Mouse (Mus musculus) embryonic facial prominence, embryonic 10.5 days (tissue): ENCODE data around the gene Trappc2l. TPM values are rescaled to one million over a fixed set of nuclear protein-coding genes. Genes with fewer than 3 reads are reported as not detected.

Experiments used
- DNase-seq: peaks from one replicate; pipeline ENCODE4 v3.0.0-alpha.2; 2017; ENCODE audit warnings: low spot score
- H3K27ac ChIP-seq: fragments of 300-500 bp; sonication (generic); replicated peaks from 2 replicates; pipeline ENCODE4 v1.5.1; 2016; ENCODE audit warnings: mild to moderate bottlenecking
- H3K27me3 ChIP-seq: fragments of 300-500 bp; sonication (generic); replicated peaks from 2 replicates; pipeline ENCODE4 v1.6.1; 2016; ENCODE audit warnings: low read depth, mild to moderate bottlenecking; ENCODE audit not compliant: poor library complexity, severe bottlenecking
- H3K36me3 ChIP-seq: fragments of 300-500 bp; sonication (generic); replicated peaks from 2 replicates; pipeline ENCODE4 v1.6.1; 2016; ENCODE audit warnings: mild to moderate bottlenecking, moderate library complexity
- H3K4me1 ChIP-seq: fragments of 300-500 bp; sonication (generic); 2 replicates; pipeline ENCODE4 v1.6.1; 2016
- H3K4me3 ChIP-seq: fragments of 300-500 bp; sonication (generic); 2 replicates; pipeline ENCODE4 v1.5.1; 2016; ENCODE audit warnings: mild to moderate bottlenecking, moderate library complexity
- H3K9me3 ChIP-seq: fragments of 300-500 bp; sonication (generic); 2 replicates; pipeline ENCODE4 v1.6.1; 2016; ENCODE audit warnings: mild to moderate bottlenecking
- WGBS: fragments of 180-500 bp; shearing (Covaris S2); methylation state at CpG from one replicate; pipeline ENCODE4 v1.1.7; 2016; 5-methylcytosine and 5-hydroxymethylcytosine counted together
- polyA plus RNA-seq: library from polyadenylated mRNA; unstranded; fragments of >200 nt; fragmentation: Nextera tagmentation; extraction: Ambion mirVana; gene quantifications from 2 replicates; pipeline ENCODE4 v1.2.1, GENCODE M21; 2016

Gene Trappc2l
- polyA plus RNA-seq: 49.6 and 54.9 TPM in 2 replicates

GRCm38 (mm10) chr8:122611295-122612133 is at the start of gene Trappc2l, which contains the start of gene Galns:
Trappc2l (plus strand) TSS chr8:122611640.
Galns (minus strand) TSS chr8:122611463.
- under 1% methylated on average over 57 of the region's 57 CpGs for WGBS
- peak within 1 kb of the TSS; percentile 87 for H3K27ac ChIP-seq

GRCm38 (mm10) chr8:122564363-122565352 is 46.8 kb upstream of the Trappc2l start:
- Histone ChIP-seq H3K27ac (no peak overlapping the region), H3K27me3 (no peaks in the 10 kb centered on the region), H3K36me3 (peaks cover 17% of the 10 kb centered on the region), H3K9me3 (no peaks in the 10 kb centered on the region), H3K4me3 (no peak overlapping the region), H3K4me1 (peaks cover 29% of the 10 kb centered on the region)
- DNase-seq: no peak
- WGBS: 88% methylated on average over 25 of the region's 25 CpGs

More at GRCm38 (mm10) chr8:122611295-122612133, at the start of gene Trappc2l, which contains the start of gene Galns:
- Histone ChIP-seq H3K36me3 (peaks cover 17% of the 10 kb centered on the region), H3K4me1 (peaks cover 35% of the 10 kb centered on the region), H3K9me3 (no peaks in the 10 kb centered on the region), H3K4me3 (peak within 1 kb of the TSS; percentile 82), H3K27me3 (no peaks in the 10 kb centered on the region)
- DNase-seq: peak; percentile 98

- Histone ChIP-seq H3K27me3 (no peaks in the 10 kb centered on the region), H3K27ac (peak overlapping the region; percentile 96), H3K9me3 (no peaks in the 10 kb centered on the region), H3K36me3 (peaks cover 38% of the 10 kb centered on the region), H3K4me1 (peaks cover 38% of the 10 kb centered on the region), H3K4me3 (peak overlapping the region; percentile 82)
- no peak for DNase-seq
- WGBS: 40% methylated on average over 6 of the region's 6 CpGs
Observed at GRCm38 (mm10) chr8:122566766-122567165, 44.7 kb upstream of the Trappc2l start.

- H3K4me3 ChIP-seq: peak within 1 kb of the TSS; percentile 82
- WGBS: under 1% methylated on average over 62 of the region's 62 CpGs
- H3K9me3 ChIP-seq: no peaks in the 10 kb centered on the region
- no peaks in the 10 kb centered on the region for H3K27me3 ChIP-seq
- peak; percentile 98 for DNase-seq
- H3K27ac ChIP-seq: peak within 1 kb of the TSS; percentile 96
- peaks cover 42% of the 10 kb centered on the region for H3K4me1 ChIP-seq
- peaks cover 46% of the 10 kb centered on the region for H3K36me3 ChIP-seq
Observed at GRCm38 (mm10) chr8:122567361-122568108, 43.9 kb upstream of the Trappc2l start, which contains the start of gene Cdt1. Cdt1 (plus strand) TSS chr8:122568015.

- H3K27me3 ChIP-seq: no peaks in the 10 kb centered on the region
- under 1% methylated on average over 34 of the region's 34 CpGs for whole genome bisulfite sequencing
- peaks cover 52% of the 10 kb centered on the region for H3K36me3 ChIP-seq
- H3K27ac ChIP-seq: peak overlapping the region; percentile 96
- H3K4me3 ChIP-seq: peak overlapping the region; percentile 82
- DNase-seq: no peak
- H3K4me1 ChIP-seq: peaks cover 46% of the 10 kb centered on the region
- H3K9me3 ChIP-seq: no peaks in the 10 kb centered on the region
Observed at GRCm38 (mm10) chr8:122568109-122568504, 43.3 kb upstream of the Trappc2l start.

GRCm38 (mm10) chr8:122568881-122569309 is 42.5 kb upstream of the Trappc2l start:
- Histone ChIP-seq H3K27me3 (no peaks in the 10 kb centered on the region), H3K27ac (peak overlapping the region; percentile 96), H3K9me3 (no peaks in the 10 kb centered on the region), H3K4me1 (peaks cover 53% of the 10 kb centered on the region), H3K4me3 (peak overlapping the region; percentile 82), H3K36me3 (peaks cover 60% of the 10 kb centered on the region)
- WGBS: 7% methylated on average over 10 of the region's 10 CpGs
- DNase-seq: peak; percentile 57

- peak overlapping the region; percentile 82 for H3K4me3 ChIP-seq
- peaks cover 57% of the 10 kb centered on the region for H3K4me1 ChIP-seq
- DNase-seq: no peak
- WGBS: 68% methylated on average over 9 of the region's 9 CpGs
- H3K36me3 ChIP-seq: peaks cover 64% of the 10 kb centered on the region
- H3K27me3 ChIP-seq: no peaks in the 10 kb centered on the region
- no peaks in the 10 kb centered on the region for H3K9me3 ChIP-seq
- H3K27ac ChIP-seq: peak overlapping the region; percentile 96
Observed at GRCm38 (mm10) chr8:122569329-122569728, 42.1 kb upstream of the Trappc2l start.

GRCm38 (mm10) chr8:122569996-122570395 is 41.4 kb upstream of the Trappc2l start:
- WGBS: 96% methylated on average over 16 of the region's 16 CpGs
- no peak for DNase-seq
- Histone ChIP-seq H3K27me3 (no peaks in the 10 kb centered on the region), H3K27ac (no peak overlapping the region), H3K4me3 (peak overlapping the region; percentile 82), H3K9me3 (no peaks in the 10 kb centered on the region), H3K36me3 (peaks cover 64% of the 10 kb centered on the region), H3K4me1 (peaks cover 63% of the 10 kb centered on the region)

GRCm38 (mm10) chr8:122571153-122571552 is 40.3 kb upstream of the Trappc2l start:
- Histone ChIP-seq H3K36me3 (peaks cover 67% of the 10 kb centered on the region), H3K4me1 (peaks cover 75% of the 10 kb centered on the region), H3K27ac (no peak overlapping the region), H3K4me3 (0 out of 2 replicates have a peak overlapping the region, but pooled peaks have one; percentile 1), H3K27me3 (no peaks in the 10 kb centered on the region), H3K9me3 (no peaks in the 10 kb centered on the region)
- DNase-seq: no peak
- 93% methylated on average over 11 of the region's 11 CpGs for WGBS

GRCm38 (mm10) chr8:122571750-122572267 is 39.6 kb upstream of the Trappc2l start:
- peaks cover 75% of the 10 kb centered on the region for H3K4me1 ChIP-seq
- H3K9me3 ChIP-seq: no peaks in the 10 kb centered on the region
- DNase-seq: no peak
- H3K27me3 ChIP-seq: no peaks in the 10 kb centered on the region
- H3K27ac ChIP-seq: no peak overlapping the region
- no peak overlapping the region for H3K4me3 ChIP-seq
- 93% methylated on average over 17 of the region's 17 CpGs for WGBS
- peaks cover 67% of the 10 kb centered on the region for H3K36me3 ChIP-seq

- H3K27ac ChIP-seq: no peak overlapping the region
- WGBS: 91% methylated on average over 3 of the region's 3 CpGs
- H3K9me3 ChIP-seq: no peaks in the 10 kb centered on the region
- peaks cover 67% of the 10 kb centered on the region for H3K36me3 ChIP-seq
- H3K4me3 ChIP-seq: no peak overlapping the region
- no peak for DNase-seq
- peaks cover 75% of the 10 kb centered on the region for H3K4me1 ChIP-seq
- no peaks in the 10 kb centered on the region for H3K27me3 ChIP-seq
Observed at GRCm38 (mm10) chr8:122572751-122573150, 38.7 kb upstream of the Trappc2l start.
